Mouse (Mus musculus) megakaryocyte, embryonic 14.5 days (primary cell): Measurements from ENCODE around the gene Fabp3. TPM values are rescaled to one million over a fixed set of nuclear protein-coding genes. Genes with fewer than 3 reads are reported as not detected.

Experiments
- H3K27me3 ChIP-seq: replicated peaks from 2 replicates; pipeline ENCODE3; 2012; ENCODE audit warnings: inconsistent platforms
- H3K36me3 ChIP-seq: replicated peaks from 2 replicates; pipeline ENCODE3; 2012; ENCODE audit warnings: low read length, inconsistent platforms, mixed read lengths
- H3K4me1 ChIP-seq: 2 replicates; pipeline ENCODE4 v1.6.1; 2012; ENCODE audit warnings: inconsistent platforms
- H3K4me3 ChIP-seq: replicated peaks from 2 replicates; pipeline ENCODE3; 2012; ENCODE audit warnings: moderate library complexity, mild to moderate bottlenecking, inconsistent platforms
- H3K9me3 ChIP-seq: 2 replicates; pipeline ENCODE4 v1.6.1; 2012; ENCODE audit warnings: inconsistent platforms
- FLI1 ChIP-seq: IDR thresholded peaks from 2 replicates; pipeline ENCODE4 v1.6.1; 2012; ENCODE audit warnings: low read length, inconsistent platforms, mixed read lengths
- GATA1 ChIP-seq: IDR thresholded peaks from 3 replicates; pipeline ENCODE4 v1.6.1; 2012; ENCODE audit warnings: mixed read lengths, low read length, inconsistent platforms, borderline replicate concordance
- polyA plus RNA-seq: library from polyadenylated mRNA; stranded (reverse); fragments of >175 nt; gene quantifications from 2 replicates; pipeline ENCODE4 v1.2.3, GENCODE M21; 2012; ENCODE audit warnings: low replicate concordance; ENCODE audit not compliant: insufficient read depth

Fabp3 gene
- polyA plus RNA-seq, 1 experiment = 0.88 TPM

GRCm38 (mm10) chr4:130357946-130358345, 49.6 kb downstream of the Fabp3 start:
- Histone ChIP-seq H3K9me3 (no peaks in the 10 kb centered on the region), H3K4me3 (no peak overlapping the region), H3K27me3 (no peaks in the 10 kb centered on the region), H3K36me3 (peaks cover 52% of the 10 kb centered on the region), H3K4me1 (peaks cover 41% of the 10 kb centered on the region)
- TF ChIP-seq GATA1 = no peak
- TF ChIP-seq FLI1 = no peak

GRCm38 (mm10) chr4:130359486-130360237, 51.3 kb downstream of the Fabp3 start, which contains the start of the genes Zcchc17 and Snrnp40:
Gene Zcchc17, minus strand, starts transcription at chr4:130359943.
Gene Snrnp40, plus strand, starts transcription at chr4:130360132.
- TF ChIP-seq GATA1 = no peak
- 0 out of 2 replicates have a peak, but pooled peaks have one; percentile 24 for TF ChIP-seq FLI1
- H3K36me3 ChIP-seq = peaks cover 50% of the 10 kb centered on the region

GRCm38 (mm10) chr4:130360238-130360590, 51.8 kb downstream of the Fabp3 start:
- no peaks in the 10 kb centered on the region for H3K9me3 ChIP-seq
- H3K36me3 ChIP-seq = peaks cover 50% of the 10 kb centered on the region
- no peak for TF ChIP-seq GATA1
- no peak for TF ChIP-seq FLI1
- H3K4me1 ChIP-seq = peaks cover 36% of the 10 kb centered on the region
- H3K4me3 ChIP-seq = peak overlapping the region; percentile 99
- no peaks in the 10 kb centered on the region for H3K27me3 ChIP-seq

More at GRCm38 (mm10) chr4:130359486-130360237, 51.3 kb downstream of the Fabp3 start, which contains the start of the genes Zcchc17 and Snrnp40:
- no peaks in the 10 kb centered on the region for H3K27me3 ChIP-seq
- H3K4me1 ChIP-seq = peaks cover 36% of the 10 kb centered on the region
- H3K4me3 ChIP-seq = peak within 1 kb of the TSS; percentile 99
- no peaks in the 10 kb centered on the region for H3K9me3 ChIP-seq

Other genes with a start within 250 kb of the Fabp3 start
- 27.1 and 33.9 TPM in 2 replicates for gene Pef1, start 206.0 kb upstream of the Fabp3 start, polyA plus RNA-seq
- not detected in 2 replicates for gene Hcrtr1, start 169.2 kb upstream of the Fabp3 start, polyA plus RNA-seq
- gene Tinagl1, start 133.5 kb upstream of the Fabp3 start, polyA plus RNA-seq = 1.2 TPM in 1 of 2 replicates, not detected in the other
- 0.11 TPM in 1 of 2 replicates, not detected in the other for gene Gm853, start 86.2 kb upstream of the Fabp3 start, polyA plus RNA-seq
- gene Serinc2, start 29.4 kb upstream of the Fabp3 start, polyA plus RNA-seq = 0.39 TPM in 1 of 2 replicates, not detected in the other
- 1.5 TPM in 1 of 2 replicates, not detected in the other for gene Gm10570, start 79 bp downstream of the Fabp3 start, polyA plus RNA-seq
- 26.7 and 32.2 TPM in 2 replicates for gene Zcchc17, start 51.3 kb downstream of the Fabp3 start, polyA plus RNA-seq
- 28.0 and 33.2 TPM in 2 replicates for gene Snrnp40, start 51.5 kb downstream of the Fabp3 start, polyA plus RNA-seq